Mouse (Mus musculus) urinary bladder, adult 2 months (tissue): Measurements from ENCODE around the gene Arl14. TPM values are rescaled to one million over a fixed set of nuclear protein-coding genes. Genes with fewer than 3 reads are reported as not detected.
"Not testable (repeated sequence)": the region's sequence is repeated elsewhere in the genome, so short reads cannot be mapped to it uniquely, and the experiment has no call there.

Source experiments
- DNase-seq: peaks from one replicate; pipeline ENCODE4 v3.0.0; 2022; ENCODE audit warnings: low spot score
- polyA plus RNA-seq: library from polyadenylated mRNA; depleted of rRNA; stranded (reverse); fragments of >200 nt; gene quantifications from 2 replicates; pipeline ENCODE4 v1.2.3, GENCODE M21; 2012

Arl14 gene
- polyA plus RNA-seq, 1 experiment = 3.0 TPM

GRCm38 (mm10) chr3:69213465-69213864, 8.8 kb upstream of the Arl14 start:
- DNase-seq = no peak

DNA sequence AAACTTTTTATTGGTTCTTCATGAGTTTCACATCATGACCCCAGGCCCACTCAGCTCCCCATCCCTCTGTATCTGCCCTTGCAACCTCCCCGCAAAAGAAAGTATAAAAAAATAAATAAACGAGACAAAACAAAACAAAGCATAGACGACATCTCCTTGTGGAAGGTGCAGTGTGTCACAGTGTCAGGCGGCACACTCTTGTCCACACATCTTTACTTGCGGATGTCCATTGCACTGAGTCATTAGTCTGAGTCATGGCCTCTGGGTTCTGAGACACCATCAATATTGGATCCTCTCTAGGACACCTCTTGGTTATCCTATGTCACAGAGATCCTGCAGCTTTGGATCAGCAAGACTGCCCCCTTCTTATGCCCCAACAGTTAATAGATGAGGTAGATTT, 7.7 kb upstream of the Arl14 start:
- no peak for DNase-seq

- DNase-seq = no peak
These were observed 282 bp downstream of the Arl14 start for GRCm38 (mm10) chr3:69222502-69222900.

DNA sequence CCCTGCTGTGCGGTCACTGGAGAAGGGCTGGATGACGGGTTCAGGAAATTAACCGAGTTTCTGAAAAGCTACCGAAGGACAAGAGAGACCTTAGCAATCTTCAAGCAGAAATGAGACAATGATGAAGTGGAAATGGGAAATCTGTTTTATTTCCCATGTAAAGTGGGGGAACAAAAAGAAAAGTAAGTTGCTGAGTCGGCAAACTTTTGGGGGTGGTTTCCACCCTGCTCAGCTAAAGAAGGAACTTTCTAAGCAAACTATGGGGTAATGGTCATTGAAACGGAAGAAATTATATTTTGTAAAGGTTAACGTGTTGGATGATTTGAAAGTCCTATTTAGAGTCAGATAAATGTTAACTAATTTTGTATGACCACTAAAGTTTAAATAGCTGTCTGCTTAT, 768 bp downstream of the Arl14 start:
- DNase-seq = no peak

GRCm38 (mm10) chr3:69223666-69224065, 1.4 kb downstream of the Arl14 start:
- DNase-seq = no peak

DNA sequence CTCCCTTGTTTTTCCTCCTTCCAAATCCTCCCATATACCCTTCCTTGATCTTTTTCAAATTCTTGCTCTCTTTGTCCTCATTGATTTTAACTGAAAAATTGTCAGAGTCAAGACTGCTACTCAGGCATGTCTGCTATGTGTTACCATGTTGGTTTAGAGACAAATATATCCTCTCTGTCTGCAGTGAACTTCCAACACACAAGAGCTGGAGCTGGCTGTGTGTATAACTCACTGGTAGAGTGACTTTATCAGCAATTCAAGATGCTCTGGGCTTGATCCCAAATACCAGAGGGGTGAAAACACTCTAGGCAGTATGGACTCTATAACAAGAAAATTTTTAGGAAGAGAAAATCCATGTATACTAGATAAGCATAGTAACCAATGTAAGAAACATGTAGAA, 2.8 kb downstream of the Arl14 start:
- DNase-seq = no peak

- DNase-seq = no peak
These were observed 4.3 kb downstream of the Arl14 start for GRCm38 (mm10) chr3:69226496-69226895.

- no peak for DNase-seq
These were observed 5.8 kb downstream of the Arl14 start for GRCm38 (mm10) chr3:69228002-69228401.

DNA sequence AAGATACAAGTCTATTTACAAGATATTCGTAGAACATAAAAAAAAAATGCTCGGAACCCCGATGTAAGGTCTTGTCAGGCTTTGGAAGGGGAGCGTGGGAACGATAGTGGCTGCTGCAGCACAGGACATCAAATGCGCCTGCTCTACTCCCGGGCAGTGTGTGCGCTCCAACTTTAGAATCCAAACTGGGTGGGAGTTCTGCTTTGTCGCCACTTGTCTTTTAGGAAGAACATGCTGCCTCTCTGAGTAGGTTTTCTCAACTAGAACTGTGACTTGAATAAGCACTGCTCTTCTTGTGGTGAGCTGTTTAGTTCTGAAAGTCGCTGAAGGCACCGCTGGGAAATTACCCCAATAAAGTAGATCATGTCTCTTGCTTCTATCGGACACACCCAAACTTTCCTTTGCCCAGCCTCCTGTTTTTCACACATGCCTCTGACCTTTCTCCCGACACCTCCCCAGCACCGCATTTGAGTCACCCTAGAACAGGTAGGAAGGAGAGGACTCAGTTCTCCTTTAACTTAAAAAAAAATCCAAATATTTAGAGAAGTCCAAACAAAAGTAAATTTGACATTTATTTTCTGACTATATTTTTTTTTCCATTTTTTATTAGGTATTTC, 9.4 kb downstream of the Arl14 start:
- no peak for DNase-seq

DNA sequence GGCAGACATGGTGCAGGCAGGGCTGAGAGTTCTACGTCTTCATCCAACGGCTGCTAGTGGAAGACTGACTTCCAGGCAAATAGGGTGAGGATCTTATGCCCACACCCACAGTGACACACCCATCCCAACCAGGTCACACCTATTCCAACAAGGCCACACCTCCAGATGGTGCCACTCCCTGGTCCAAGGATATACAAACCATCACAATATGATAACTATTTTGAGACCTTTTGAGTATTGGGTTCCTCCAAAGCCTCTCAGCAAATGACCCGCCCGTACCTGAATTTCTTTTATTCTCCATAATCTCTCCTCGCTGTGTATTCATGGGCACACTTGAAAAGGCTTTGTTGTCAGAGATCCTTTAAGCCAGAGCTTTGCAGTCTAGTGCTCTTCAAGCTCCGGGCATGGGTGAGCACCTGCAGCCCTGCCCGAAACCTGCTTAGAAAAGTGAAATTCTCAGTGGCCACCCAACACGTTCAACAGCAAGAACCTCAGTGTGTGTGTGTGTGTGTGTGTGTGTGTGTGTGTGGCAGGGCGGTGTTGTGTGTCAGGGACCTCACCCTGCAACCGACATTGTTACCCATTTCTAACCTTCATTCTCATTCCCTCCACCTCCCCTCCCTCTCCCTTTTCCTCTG, 11.5 kb downstream of the Arl14 start:
- DNase-seq = not testable (repeated sequence)

DNA sequence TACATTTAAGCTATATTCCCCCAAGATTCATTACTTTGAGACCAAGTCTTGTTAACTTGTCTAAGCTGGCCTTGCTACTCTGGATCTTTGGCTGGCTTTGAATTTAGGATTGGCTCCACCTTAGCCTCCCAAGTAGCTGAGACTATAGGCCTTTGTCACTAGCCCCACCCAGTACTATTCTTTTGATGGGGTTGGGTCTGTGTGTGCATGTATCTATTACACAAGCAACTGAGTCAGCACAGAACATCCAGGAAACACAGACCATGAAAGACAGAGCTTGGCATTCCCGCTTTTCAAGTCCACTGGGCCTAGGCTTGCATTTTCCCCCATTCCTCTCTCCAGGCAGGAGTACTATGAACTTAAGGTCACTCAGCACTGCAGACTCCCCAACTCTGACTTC, 12.3 kb downstream of the Arl14 start:
- no peak for DNase-seq

- no peak for DNase-seq
These were observed 13.6 kb downstream of the Arl14 start for GRCm38 (mm10) chr3:69235806-69236205.

GRCm38 (mm10) chr3:69236491-69236890, 14.3 kb downstream of the Arl14 start:
- no peak for DNase-seq

DNA sequence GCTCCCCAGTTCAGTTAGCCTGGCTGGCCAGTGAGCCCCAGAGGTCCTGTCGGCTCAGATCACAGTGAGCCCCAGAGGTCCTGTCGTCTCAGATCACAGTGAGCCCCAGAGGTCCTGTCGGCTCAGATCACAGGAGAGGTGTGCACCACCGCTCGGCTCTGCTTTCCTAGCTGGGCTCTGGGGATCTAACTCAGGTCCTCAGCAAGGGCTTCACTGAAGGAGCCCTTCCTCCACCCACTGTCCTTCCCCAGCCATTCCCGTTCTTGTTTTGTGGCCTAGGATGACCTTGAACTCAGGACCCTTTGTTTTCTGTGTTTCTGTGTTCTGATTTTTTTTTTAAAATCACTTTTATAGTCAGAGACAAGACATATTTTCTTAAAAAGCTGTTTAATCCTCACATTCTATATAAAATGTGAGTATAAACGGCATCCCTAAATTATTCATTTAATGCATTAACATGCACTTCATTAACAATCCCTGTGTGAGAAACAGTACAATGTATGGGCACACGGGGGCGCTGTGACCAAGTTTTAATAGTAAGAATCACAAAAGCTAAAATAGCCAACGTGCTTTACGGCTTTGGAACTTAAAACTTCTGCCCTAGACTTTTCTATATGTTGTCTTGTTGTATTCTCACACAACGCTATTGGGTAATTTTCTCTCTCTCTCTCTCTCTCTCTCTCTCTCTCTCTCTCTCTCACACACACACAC, 16.1 kb downstream of the Arl14 start:
- no peak for DNase-seq

- DNase-seq = no peak
These were observed 17.0 kb downstream of the Arl14 start for GRCm38 (mm10) chr3:69239246-69239645.

GRCm38 (mm10) chr3:69241020-69241419, 18.8 kb downstream of the Arl14 start:
- no peak for DNase-seq

DNA sequence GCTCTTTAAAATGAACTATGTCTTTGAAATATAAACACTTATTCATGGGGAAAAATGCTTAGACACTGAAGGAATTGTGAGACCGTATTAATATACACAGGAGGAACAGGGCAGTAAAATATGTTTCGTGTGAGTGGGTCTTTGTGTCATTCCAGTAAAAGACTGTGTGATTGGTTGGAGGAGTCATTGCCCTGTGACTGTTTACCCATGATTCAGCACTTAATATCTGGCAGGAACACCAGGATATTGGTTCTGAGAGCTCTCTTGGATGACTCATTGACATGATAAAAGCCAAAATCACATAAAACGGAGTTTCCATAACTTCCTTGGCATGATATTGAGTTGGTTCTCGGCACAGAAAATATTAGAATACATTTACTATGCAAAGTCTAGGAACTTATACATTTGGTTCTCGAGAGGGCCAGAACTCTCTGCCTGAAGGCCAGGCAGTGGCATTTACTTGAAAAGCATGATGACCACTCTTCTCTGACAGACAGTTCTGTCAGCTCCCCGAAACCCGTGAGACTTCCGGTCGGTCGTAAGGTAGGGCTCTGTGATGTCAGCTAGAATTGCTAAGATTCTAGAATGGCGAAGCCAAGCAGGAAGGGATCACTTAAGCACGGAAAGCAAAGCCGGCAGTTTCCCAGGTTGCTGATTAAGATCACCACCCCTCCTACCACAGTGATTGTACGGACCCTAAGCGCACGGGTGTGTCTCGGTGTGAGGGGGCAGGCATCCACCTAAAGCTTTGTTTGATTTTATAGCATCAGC, 31.1 kb downstream of the Arl14 start:
- no peak for DNase-seq

GRCm38 (mm10) chr3:69254676-69255075, 32.5 kb downstream of the Arl14 start:
- no peak for DNase-seq

- no peak for DNase-seq
These were observed 35.0 kb downstream of the Arl14 start for GRCm38 (mm10) chr3:69257049-69257699.

GRCm38 (mm10) chr3:69263010-69263643, 40.9 kb downstream of the Arl14 start:
- DNase-seq = no peak

- DNase-seq = not testable (repeated sequence)
These were observed 42.1 kb downstream of the Arl14 start for GRCm38 (mm10) chr3:69264299-69264698.
